Mouse (Mus musculus): ENCODE measurements around the gene Ntrk3. TPM values are rescaled to one million over a fixed set of nuclear protein-coding genes. Genes with fewer than 3 reads are reported as not detected.

Ntrk3 gene
- total RNA-seq, 2 experiments from 2014 or later, result 199 to 229 TPM

- DNase-seq, result no peak
These were observed 411.6 kb downstream of the Ntrk3 start for GRCm38 (mm10) chr7:78326185-78326584.

GRCm38 (mm10) chr7:78318640-78319039 is 419.2 kb downstream of the Ntrk3 start:
- no peak for DNase-seq

GRCm38 (mm10) chr7:78305770-78306169 is 432.0 kb downstream of the Ntrk3 start:
- no peak for DNase-seq

- DNase-seq, result no peak
These were observed 432.8 kb downstream of the Ntrk3 start for GRCm38 (mm10) chr7:78305029-78305428.

GRCm38 (mm10) chr7:78297290-78297689 is 440.5 kb downstream of the Ntrk3 start:
- no peak for DNase-seq

GRCm38 (mm10) chr7:78294322-78294721 is 443.5 kb downstream of the Ntrk3 start:
- no peak for DNase-seq

- no peak for DNase-seq
These were observed 447.6 kb downstream of the Ntrk3 start for GRCm38 (mm10) chr7:78290186-78290585.

GRCm38 (mm10) chr7:78286516-78287238 is 451.1 kb downstream of the Ntrk3 start:
- no peak for DNase-seq

- no peak for DNase-seq
These were observed 468.1 kb downstream of the Ntrk3 start for GRCm38 (mm10) chr7:78269506-78270250.

- DNase-seq, result no peak
These were observed 470.3 kb downstream of the Ntrk3 start for GRCm38 (mm10) chr7:78267461-78268007.

- no peak for DNase-seq
These were observed 473.3 kb downstream of the Ntrk3 start for GRCm38 (mm10) chr7:78264432-78265002.

GRCm38 (mm10) chr7:78261420-78262125 is 476.2 kb downstream of the Ntrk3 start:
- no peak for DNase-seq

GRCm38 (mm10) chr7:78258151-78258550 is 479.7 kb downstream of the Ntrk3 start:
- no peak for DNase-seq

- DNase-seq, result no peak
These were observed 483.9 kb downstream of the Ntrk3 start for GRCm38 (mm10) chr7:78253777-78254385.

- DNase-seq, result no peak
These were observed 489.6 kb downstream of the Ntrk3 start for GRCm38 (mm10) chr7:78248119-78248642.

GRCm38 (mm10) chr7:78239012-78239411 is 498.8 kb downstream of the Ntrk3 start:
- DNase-seq, result no peak

GRCm38 (mm10) chr7:78221668-78222067 is 516.1 kb downstream of the Ntrk3 start:
- no peak for DNase-seq

- DNase-seq, result no peak
These were observed 516.9 kb downstream of the Ntrk3 start for GRCm38 (mm10) chr7:78220949-78221348.

GRCm38 (mm10) chr7:78190931-78191653 is 546.7 kb downstream of the Ntrk3 start:
- peak; percentile 48 to 63 for DNase-seq

- DNase-seq, result no peak
These were observed 552.2 kb downstream of the Ntrk3 start for GRCm38 (mm10) chr7:78185578-78185977.

- DNase-seq, result no peak
These were observed 554.4 kb downstream of the Ntrk3 start for GRCm38 (mm10) chr7:78183396-78183795.

Data from layer of hippocampus, postnatal 36 days (tissue).